Mouse (Mus musculus): ENCODE measurements around the gene Lrrn4.

The Lrrn4 gene

DNA sequence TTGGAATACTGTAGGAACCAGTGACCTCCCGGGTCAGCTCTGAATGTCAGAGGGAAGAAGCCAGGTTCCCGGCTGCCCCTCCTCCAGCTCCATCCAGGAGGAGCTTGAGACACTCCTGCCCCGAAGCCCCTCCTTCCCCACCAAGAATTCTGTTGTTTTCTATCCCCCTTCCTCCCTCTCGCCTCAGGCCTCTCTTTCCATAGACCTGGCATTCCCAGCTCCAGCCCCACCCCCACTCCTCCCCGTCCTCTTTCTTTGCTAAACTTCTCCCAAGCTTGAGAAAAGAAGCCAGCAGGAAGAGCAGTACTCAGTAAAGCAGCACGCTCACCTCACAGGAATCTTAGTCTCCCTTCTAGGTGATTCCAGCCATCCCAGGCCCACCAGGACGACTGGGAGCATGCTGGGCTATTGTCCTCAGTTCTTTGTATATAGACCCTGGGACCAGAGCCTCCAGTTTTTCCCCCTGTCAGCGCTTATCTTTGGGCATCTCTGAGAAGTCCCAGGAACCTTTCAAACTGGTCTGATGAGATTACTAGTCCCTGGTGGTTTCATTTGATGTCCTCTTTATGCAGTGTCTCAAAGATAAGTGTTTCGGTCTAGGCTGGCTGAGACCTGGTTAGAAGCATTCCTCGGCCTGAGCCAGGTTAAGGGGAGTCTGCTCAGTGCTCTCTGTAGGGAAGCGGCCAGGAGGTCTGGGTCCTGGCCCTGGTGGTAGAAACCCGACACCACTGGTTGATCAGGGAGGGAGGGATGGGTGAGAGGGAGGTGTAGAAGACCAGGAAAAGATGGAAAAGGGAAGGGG, at the start of gene Lrrn4:
Gene Lrrn4, minus strand, starts transcription at position 48 of the 802 bp plus-strand sequence.
- DNase-seq (ENCODE audit: low spot score in 2 of 2): no peak

GRCm38 (mm10) chr2:132928999-132929398, 48.3 kb upstream of the Lrrn4 start:
- no peak for DNase-seq (ENCODE audit: low spot score in 2 of 2)

DNA sequence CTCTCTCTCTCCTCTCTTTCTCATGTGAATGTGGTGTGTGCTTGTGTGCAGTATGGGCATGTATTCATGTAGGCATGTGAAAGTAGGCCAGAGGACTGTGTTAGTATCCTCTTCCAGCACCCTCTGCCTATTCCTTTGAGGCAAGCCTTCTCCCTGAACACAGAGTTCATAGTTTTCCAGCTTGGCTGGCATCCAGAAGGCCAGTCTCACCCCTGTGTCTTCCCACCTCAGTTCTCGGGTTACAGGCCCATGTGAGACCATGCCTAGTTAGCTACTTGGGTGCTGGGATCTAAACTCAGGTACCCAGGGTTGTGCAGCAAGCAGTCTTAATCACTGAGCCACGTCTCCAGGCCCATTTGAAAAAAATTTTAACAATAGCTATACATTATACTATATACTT, 47.2 kb upstream of the Lrrn4 start:
- DNase-seq (ENCODE audit: low spot score in 2 of 2): no peak

GRCm38 (mm10) chr2:132927298-132927697, 46.6 kb upstream of the Lrrn4 start:
- DNase-seq (ENCODE audit: low spot score in 2 of 2): no peak

DNA sequence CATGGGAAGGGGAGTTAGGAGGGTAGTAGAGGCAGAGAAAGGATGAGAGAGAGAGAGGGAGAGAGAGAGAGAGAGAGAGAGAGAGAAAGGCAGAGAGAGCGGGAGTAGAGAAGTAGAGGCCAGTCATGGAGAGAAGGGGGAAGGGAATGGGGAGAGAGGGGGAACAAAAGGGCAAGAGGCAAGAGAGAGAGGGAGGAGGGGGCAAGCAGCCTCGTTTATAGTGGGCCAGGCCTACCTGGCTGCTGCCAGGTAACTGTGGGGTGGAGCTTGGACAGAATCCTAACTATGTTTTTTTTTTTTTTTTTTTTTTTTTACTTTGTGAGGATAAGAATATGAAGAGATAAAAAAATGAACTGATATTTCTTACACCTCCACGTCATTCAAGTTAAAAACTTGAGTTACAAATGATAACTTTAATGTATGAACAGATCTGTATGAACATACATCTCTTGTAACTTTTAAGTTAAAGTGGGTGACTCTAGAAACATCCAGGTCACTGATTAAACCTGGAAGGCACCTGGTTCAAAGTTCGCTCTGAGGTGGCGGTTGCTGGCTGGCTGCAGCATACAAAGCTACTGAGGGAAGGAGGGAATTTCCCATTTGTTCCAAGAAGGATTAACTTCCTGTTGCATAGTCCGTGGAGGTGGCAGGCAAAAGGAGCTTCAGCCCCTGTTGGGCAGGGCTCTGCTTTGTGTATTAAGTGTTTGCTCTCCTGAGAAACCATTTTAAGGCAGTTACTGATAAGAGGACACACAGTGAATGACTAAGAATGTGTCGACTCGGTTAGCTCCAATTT, 42.8 kb upstream of the Lrrn4 start:
- no peak for DNase-seq (ENCODE audit: low spot score in 2 of 2)

- DNase-seq (ENCODE audit: low spot score in 2 of 2): no peak
Observed at GRCm38 (mm10) chr2:132922076-132922873, 41.6 kb upstream of the Lrrn4 start.

GRCm38 (mm10) chr2:132914785-132915184, 34.1 kb upstream of the Lrrn4 start:
- DNase-seq (ENCODE audit: low spot score in 2 of 2): no peak

GRCm38 (mm10) chr2:132906763-132907162, 26.1 kb upstream of the Lrrn4 start:
- no peak for DNase-seq (ENCODE audit: low spot score in 2 of 2)

- no peak for DNase-seq (ENCODE audit: low spot score in 2 of 2)
Observed at GRCm38 (mm10) chr2:132904961-132905360, 24.3 kb upstream of the Lrrn4 start.

DNA sequence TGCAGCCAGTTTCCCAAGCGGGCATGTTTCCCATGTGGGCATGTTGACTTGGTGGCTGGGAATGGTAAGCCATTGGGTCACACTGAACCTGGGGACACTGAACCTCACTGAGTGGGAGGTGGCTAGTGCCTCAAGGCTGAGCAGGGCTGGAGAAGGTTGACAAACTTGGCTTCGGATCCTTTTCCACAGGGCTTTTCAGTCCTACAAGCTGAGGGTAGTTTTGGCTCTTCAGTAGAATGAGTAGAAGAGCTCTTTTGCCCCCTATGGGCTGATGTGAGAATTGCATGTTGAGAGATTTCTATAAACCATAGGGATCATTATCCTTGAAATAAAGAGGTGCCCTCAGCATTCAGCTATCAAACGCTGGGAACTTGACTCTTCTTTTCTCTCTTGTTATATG, 22.8 kb upstream of the Lrrn4 start:
- peak in 1 of 2 experiments; percentile 29 for DNase-seq (ENCODE audit: low spot score in 2 of 2)

DNA sequence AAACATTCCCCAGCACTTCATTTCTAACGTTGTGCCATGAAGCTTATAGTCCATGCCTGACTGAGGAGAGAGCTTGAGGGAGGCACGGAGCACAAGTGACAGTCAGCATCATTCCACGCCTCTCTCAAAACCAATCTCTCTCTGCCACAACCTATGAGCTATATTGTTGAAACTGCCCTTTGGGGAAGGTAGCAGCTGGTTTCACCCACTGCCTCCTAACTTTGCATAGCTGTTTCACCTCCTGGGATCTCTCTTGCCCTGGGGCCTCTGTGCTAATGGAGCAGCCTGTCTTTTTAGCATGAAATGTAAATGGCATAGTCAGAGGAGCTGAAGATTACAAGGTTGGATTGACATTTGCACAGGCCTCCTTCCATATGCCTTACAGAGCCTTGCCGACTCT, 21.4 kb upstream of the Lrrn4 start:
- DNase-seq (ENCODE audit: low spot score in 2 of 2): no peak

DNA sequence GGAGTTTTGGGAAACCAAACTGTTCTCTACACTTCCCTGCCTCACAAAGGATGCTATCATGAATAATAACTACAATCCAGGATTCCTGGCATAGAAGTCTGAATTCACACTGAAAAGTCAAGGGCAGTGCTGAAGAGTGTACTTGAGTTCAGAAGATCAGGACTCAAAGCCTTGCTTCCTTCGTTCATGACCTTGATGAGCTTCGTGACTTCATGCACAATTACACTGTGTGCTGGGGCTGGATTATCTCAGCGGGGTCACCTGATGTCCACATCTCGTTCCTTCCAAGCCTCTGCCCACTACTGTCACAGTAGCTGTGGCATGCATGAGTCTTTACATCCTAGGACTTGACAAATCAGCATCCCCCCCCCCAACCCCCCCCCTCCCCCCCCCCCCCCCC, 20.9 kb upstream of the Lrrn4 start:
- DNase-seq (ENCODE audit: low spot score in 2 of 2): no peak

GRCm38 (mm10) chr2:132900596-132900995, 19.9 kb upstream of the Lrrn4 start:
- no peak for DNase-seq (ENCODE audit: low spot score in 2 of 2)

DNA sequence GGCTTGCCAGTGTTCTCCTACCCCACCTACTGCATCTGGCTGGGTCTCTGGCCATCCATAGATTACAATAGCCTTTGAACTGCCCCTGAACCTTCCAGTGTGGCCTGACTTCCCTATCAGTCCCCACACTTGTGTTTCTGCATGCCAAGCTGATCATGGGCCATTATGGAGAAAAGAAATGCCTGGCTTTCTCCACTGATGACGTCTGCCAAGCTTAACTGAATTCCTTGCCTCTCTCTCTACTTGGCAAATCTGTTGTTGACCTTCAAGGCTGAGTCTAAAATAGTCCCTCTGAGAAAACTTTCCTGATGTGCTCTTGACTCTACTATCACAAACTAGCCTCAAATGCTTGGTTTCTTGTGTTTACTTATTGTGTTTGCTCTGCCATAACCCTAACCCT, 17.5 kb upstream of the Lrrn4 start:
- DNase-seq (ENCODE audit: low spot score in 2 of 2): no peak

DNA sequence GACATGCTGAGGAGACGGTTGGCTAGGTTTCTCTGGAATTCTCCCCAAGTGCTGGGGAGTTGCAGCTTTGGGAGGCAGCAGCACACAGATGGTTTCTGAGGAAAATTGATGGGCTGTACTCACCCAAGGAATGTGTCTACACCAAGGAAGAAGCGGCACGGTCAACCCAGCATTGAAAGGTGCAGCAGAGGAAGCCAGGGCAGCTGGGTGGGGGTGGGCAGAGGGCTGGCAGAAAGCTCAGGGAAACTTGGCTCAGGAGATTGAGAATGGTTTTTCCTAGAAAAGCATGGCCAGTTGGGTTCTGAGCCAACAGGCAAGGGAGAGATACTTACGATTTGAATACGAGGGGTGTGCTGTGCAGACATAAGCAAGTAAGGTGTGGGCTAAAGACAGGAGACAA, 13.1 kb upstream of the Lrrn4 start:
- DNase-seq (ENCODE audit: low spot score in 2 of 2): no peak

- no peak for DNase-seq (ENCODE audit: low spot score in 2 of 2)
Observed at GRCm38 (mm10) chr2:132885312-132885711, 4.6 kb upstream of the Lrrn4 start.

GRCm38 (mm10) chr2:132884303-132884967, 3.7 kb upstream of the Lrrn4 start:
- DNase-seq (ENCODE audit: low spot score in 2 of 2): no peak

DNA sequence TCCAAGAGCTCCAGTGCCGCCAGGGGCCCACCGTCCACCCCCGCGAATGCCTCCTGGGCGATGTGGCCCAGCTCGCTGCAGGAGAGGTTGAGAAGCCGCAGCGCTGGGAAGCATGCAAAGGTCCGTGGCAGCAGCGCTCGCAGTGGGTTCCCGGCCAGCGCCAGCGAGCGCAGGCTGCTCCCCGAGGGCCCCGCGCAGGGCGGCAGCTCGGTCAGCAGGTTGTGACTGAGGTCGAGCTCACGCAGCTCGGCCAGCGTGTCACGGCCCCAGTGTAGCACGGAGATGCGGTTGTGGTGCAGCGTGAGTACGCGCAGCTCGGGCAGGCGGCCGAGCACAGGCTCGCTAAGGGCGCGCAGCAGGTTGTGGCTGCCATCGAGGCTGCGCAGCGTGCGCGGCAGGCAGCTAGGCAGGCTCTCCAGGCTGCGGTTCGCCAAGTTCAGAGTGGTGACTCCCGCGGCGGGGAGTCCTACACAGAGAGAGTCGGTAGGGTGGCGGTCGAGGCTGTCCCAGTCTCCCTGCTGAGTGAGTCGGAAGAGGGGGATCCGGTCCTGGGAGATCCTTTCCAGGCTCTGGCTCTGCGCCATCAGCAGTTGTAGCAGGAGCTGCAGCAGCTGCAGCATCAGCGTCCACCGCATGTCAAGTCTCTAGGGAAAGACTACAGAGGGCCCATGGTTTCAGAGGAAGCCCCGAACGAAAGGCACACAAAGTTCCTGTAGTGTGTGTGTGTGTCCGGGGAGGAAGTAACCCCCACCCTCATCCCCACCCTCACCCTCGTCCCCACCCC, 1.2 kb downstream of the Lrrn4 start:
- DNase-seq (ENCODE audit: low spot score in 2 of 2): peak; percentile 8 to 18

DNA sequence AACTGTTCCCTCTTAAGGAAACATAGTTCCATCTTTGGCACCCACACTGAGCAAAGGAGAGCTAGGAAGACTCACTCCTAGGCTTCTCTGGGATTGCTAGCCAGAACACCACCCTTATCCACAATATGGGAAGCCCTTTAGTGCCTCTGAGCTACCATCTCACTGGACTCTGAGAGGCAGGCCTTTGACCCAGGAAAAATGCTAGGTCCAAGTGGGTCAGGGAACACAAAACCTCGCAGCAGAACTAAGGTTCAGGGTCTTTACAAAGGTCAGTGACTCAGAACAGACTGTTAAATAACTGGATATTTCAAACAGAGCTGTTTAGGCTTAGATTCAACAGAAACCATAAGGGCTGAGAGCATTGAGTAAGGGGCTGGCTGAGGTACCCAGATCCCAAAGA, 3.7 kb downstream of the Lrrn4 start:
- no peak for DNase-seq (ENCODE audit: low spot score in 2 of 2)

DNA sequence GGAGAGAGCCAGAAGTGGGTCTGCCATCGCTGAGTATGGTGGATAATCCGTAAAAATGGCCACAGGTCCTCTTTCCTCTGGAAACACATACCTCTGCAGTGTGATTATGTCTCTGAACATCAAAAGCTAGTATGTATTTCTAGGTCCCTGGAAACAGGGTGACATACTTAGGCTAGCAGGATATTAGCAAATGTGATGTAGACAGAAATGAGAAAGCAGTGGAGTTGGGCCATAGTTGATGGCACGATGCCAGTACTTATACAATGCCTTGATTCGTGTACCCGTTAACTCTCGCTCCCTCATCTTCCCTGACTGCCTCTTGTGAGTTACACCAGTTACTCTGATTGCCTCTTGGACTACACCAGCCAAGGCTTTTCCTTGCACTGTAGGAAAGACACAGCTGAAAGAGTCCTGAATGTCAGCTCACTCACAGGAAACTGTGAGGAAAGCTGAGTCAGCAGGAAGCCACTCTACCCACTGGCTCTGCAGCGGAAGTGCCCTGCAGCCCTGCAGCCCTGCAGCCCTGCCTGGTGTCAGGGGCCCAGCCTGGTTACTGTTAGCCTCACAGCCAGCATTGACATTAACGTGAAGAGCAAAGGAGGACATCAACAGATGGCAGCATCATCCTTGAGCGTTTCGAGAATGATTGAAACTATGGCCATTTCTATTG, 6.9 kb downstream of the Lrrn4 start:
- no peak for DNase-seq (ENCODE audit: low spot score in 2 of 2)

Measured in spleen, postnatal 36 days (tissue).